Mouse (Mus musculus): ENCODE data around the gene Hist1h1t.

DNA sequence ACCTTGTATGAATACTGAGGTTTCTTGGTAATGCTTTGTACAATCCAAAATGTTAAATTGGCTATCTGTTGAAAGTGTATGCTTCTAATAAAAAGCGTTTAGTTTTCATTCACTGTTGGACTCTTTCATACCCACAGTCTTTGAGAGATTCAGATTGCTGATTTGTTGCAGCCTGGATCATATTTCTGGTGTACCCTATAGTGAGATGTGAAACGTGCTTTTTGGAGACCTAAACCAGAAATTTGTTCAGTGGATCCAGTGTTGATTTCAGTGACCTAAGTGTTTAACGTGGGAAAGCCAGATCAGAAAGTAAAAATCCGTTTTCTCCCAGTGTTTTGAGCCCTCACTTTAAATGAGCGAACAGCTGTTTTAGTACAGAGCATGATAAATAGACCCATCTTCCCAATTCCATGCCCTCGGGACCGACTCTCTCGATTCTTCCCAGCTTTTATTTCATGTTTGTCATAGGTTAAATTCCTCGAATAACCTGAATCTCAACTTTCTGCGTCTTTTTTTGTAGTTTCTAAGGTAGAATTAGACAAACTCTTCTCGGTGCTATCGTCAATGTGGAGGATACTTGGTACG lies 44.7 kb downstream of the Hist1h1t start:
- TF ChIP-seq POLR2A (IDR thresholded peaks at IDR 0.05; ENCODE audit: low read depth, low read length) (no peak), CTCF (IDR thresholded peaks at IDR 0.05; ENCODE audit: extremely low read depth, insufficient read length, insufficient replicate concordance, low read depth, low read length) (no peak)
